Mouse (Mus musculus) heart, embryonic 13.5 days (tissue): ENCODE results near the gene Kcnh6. TPM values are rescaled to one million over a fixed set of nuclear protein-coding genes. Genes with fewer than 3 reads are reported as not detected.
"Not testable (repeated sequence)": the region's sequence is repeated elsewhere in the genome, so short reads cannot be mapped to it uniquely, and the experiment has no call there.

Experiments used
- ATAC-seq: fragments of 200-750 bp; cut with Nextera tagmentation; 2 replicates; pipeline ENCODE4 v1.8.0; 2017; ENCODE audit warnings: moderate TSS enrichment; ENCODE audit not compliant: insufficient number of reproducible peaks, low FRiP score, low TSS enrichment; ENCODE audit errors: extremely low read depth
- H3K27ac ChIP-seq: fragments of 300-500 bp; sonication (generic); replicated peaks from 2 replicates; pipeline ENCODE4 v1.5.1; 2015; ENCODE audit warnings: moderate library complexity, mild to moderate bottlenecking, inconsistent platforms
- H3K27me3 ChIP-seq: fragments of 300-500 bp; sonication (generic); replicated peaks from 2 replicates; pipeline ENCODE4 v1.6.1; 2015; ENCODE audit warnings: mild to moderate bottlenecking, inconsistent platforms
- H3K36me3 ChIP-seq: fragments of 300-500 bp; sonication (generic); 2 replicates; pipeline ENCODE4 v1.6.1; 2015; ENCODE audit warnings: mild to moderate bottlenecking, inconsistent platforms
- H3K4me1 ChIP-seq: fragments of 300-500 bp; sonication (generic); 2 replicates; pipeline ENCODE4 v1.6.1; 2015; ENCODE audit warnings: inconsistent platforms
- H3K4me2 ChIP-seq: fragments of 300-500 bp; sonication (generic); 2 replicates; pipeline ENCODE4 v1.6.1; 2015; ENCODE audit warnings: inconsistent platforms, mild to moderate bottlenecking, moderate library complexity
- H3K4me3 ChIP-seq: fragments of 300-500 bp; sonication (generic); 2 replicates; pipeline ENCODE4 v1.5.1; 2015; ENCODE audit warnings: moderate library complexity, mild to moderate bottlenecking, inconsistent platforms
- H3K9ac ChIP-seq: fragments of 300-500 bp; sonication (generic); 2 replicates; pipeline ENCODE4 v1.6.1; 2015; ENCODE audit warnings: inconsistent platforms, mild to moderate bottlenecking, moderate library complexity
- H3K9me3 ChIP-seq: fragments of 300-500 bp; sonication (generic); 2 replicates; pipeline ENCODE4 v1.6.1; 2016; ENCODE audit warnings: inconsistent platforms
- WGBS: fragments of 180-500 bp; shearing (Covaris S2); methylation state at CpG from one replicate; pipeline ENCODE4 v1.1.7; 2015; ENCODE audit warnings: mixed read lengths; 5-methylcytosine and 5-hydroxymethylcytosine counted together
- polyA plus RNA-seq: library from polyadenylated mRNA; unstranded; fragments of >200 nt; fragmentation: Nextera tagmentation; extraction: Ambion mirVana; gene quantifications from 2 replicates; pipeline ENCODE4 v1.2.1, GENCODE M21; 2015

Gene Kcnh6
- polyA plus RNA-seq, 1 experiment from 2014 or later = 0.13 TPM

DNA sequence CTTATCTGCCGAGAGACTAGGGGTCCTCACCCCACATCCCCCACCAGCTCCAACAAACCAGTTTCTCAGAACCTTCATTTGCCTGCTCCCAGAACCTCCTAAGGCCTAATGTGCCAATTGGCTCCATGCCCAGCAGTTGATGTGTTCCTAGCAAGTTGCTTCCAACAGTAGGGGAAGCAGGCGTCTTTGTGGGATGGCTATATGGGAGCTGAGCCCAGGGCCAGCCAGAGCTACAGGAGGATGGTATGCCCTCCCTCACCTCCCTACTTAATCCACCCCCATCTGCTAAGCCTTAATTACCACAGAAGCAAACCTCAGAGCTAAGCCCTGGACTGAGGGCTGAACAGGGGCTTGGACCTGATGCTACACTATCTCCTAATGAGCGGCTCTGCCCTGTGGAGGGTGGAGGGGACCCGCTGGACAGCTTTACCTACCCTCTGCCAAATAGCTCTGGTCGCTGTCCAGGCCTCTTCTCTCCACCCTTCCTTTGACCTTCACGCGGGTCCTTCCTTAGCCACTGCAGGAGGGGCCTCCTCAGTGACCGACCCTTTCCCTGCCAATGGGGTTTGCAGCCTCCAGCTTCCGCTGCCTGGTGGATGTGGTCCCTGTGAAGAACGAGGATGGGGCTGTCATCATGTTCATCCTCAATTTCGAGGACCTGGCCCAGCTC is 5.8 kb downstream of the Kcnh6 start:
- Histone ChIP-seq H3K4me1 (peaks cover 14% of the 10 kb centered on the region), H3K9ac (no peak overlapping the region), H3K4me2 (no peak overlapping the region), H3K9me3 (no peaks in the 10 kb centered on the region), H3K36me3 (no peaks in the 10 kb centered on the region), H3K27ac (no peak overlapping the region), H3K4me3 (no peak overlapping the region), H3K27me3 (peaks cover 65% of the 10 kb centered on the region)
- 42% methylated on average over 11 of the region's 11 CpGs for WGBS
- no peak for ATAC-seq

DNA sequence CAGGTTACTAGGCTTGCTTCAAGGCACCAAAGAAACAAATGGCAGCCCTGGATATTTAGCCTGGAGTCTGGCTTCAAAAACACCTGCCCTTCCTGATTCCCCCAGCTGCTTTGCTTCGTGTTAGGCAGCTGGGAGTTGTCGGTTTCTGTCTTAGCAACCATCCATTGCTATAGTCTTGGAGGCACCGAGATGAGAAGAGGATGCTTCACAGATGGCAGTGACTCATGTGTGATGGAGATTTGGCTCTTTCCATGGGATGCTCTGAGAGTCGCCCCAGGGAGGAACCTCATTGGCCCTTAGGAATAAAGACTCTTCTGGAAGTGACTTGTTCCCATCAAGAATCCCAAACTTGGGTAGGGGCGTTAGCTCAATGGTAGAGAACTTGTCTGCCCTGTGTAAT is 8.5 kb downstream of the Kcnh6 start:
- no peak for ATAC-seq
- H3K9me3 ChIP-seq = no peaks in the 10 kb centered on the region
- peaks cover 24% of the 10 kb centered on the region for H3K4me1 ChIP-seq
- peaks cover 65% of the 10 kb centered on the region for H3K27me3 ChIP-seq
- H3K36me3 ChIP-seq = no peaks in the 10 kb centered on the region
- no peak overlapping the region for H3K4me3 ChIP-seq
- 69% methylated on average over 5 of the region's 5 CpGs for WGBS
- H3K4me2 ChIP-seq = no peak overlapping the region
- no peak overlapping the region for H3K9ac ChIP-seq
- no peak overlapping the region for H3K27ac ChIP-seq

DNA sequence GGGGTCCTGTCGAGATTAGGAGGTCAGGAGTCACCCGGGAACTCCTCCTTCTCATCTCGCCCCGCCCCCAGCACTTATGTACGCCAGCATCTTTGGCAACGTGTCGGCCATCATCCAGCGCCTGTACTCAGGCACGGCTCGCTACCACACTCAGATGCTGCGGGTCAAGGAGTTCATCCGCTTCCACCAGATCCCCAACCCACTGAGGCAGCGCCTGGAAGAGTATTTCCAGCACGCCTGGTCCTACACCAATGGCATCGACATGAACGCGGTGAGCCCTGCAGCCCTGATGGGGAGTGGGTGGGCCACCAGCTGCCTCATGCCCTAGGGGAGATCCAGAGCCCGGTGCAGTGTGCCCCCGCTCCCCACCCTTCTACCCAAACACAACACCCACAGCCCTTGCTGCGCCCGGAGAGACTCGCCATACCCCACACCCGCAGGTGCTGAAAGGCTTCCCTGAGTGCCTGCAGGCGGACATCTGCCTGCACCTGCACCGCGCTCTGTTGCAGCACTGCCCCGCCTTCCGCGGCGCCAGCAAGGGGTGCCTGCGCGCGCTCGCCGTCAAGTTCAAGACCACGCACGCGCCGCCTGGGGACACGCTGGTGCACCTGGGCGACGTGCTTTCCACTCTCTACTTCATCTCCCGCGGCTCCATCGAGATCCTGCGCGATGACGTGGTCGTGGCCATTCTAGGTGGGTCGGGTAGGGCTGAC is 12.3 kb downstream of the Kcnh6 start:
- Histone ChIP-seq H3K27ac (no peak overlapping the region), H3K27me3 (peaks cover 76% of the 10 kb centered on the region)
- WGBS = 2% methylated on average over 47 of the region's 50 CpGs

DNA sequence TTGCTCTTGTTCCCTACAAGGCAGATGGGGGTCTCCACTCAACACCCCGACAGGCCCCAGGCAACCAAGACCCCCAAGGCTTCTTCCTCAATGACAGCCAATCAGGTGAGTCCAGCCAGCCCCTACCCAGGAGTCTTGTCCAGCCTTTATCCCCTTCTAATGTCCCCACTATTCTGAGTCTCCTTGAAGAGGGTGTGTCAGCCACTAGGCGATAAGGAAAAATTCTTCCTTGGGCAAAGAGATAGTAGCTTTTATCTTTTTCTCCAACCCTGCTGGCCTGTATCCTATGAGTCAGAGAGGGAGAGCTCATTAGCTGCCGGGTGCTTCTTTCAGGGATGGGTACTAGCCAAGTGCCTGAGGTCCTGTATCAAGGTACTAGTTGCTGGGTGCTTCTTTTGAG is 17.9 kb downstream of the Kcnh6 start:
- no peaks in the 10 kb centered on the region for H3K36me3 ChIP-seq
- H3K4me2 ChIP-seq = no peak overlapping the region
- H3K4me1 ChIP-seq = no peaks in the 10 kb centered on the region
- 43% methylated on average over 3 of the region's 3 CpGs for WGBS
- H3K27me3 ChIP-seq = peaks cover 38% of the 10 kb centered on the region
- no peak overlapping the region for H3K9ac ChIP-seq
- no peak overlapping the region for H3K4me3 ChIP-seq
- ATAC-seq = no peak
- H3K27ac ChIP-seq = no peak overlapping the region
- H3K9me3 ChIP-seq = no peaks in the 10 kb centered on the region

More for the DNA sequence above, 12.3 kb downstream of the Kcnh6 start:
- Histone ChIP-seq H3K9me3 (no peaks in the 10 kb centered on the region), H3K4me1 (peaks cover 10% of the 10 kb centered on the region), H3K9ac (peak overlapping the region; percentile 47), H3K4me3 (peak overlapping the region; percentile 42), H3K4me2 (peak overlapping the region; percentile 70), H3K36me3 (no peaks in the 10 kb centered on the region)
- no peak for ATAC-seq

GRCm38 (mm10) chr11:106026465-106027151 is 18.7 kb downstream of the Kcnh6 start:
- no peaks in the 10 kb centered on the region for H3K4me1 ChIP-seq
- 22% methylated on average over 11 of the region's 11 CpGs for WGBS
- no peaks in the 10 kb centered on the region for H3K9me3 ChIP-seq
- no peak overlapping the region for H3K4me3 ChIP-seq
- peaks cover 30% of the 10 kb centered on the region for H3K27me3 ChIP-seq
- H3K36me3 ChIP-seq = no peaks in the 10 kb centered on the region
- no peak overlapping the region for H3K27ac ChIP-seq
- no peak overlapping the region for H3K4me2 ChIP-seq
- no peak overlapping the region for H3K9ac ChIP-seq
- no peak for ATAC-seq

GRCm38 (mm10) chr11:106027607-106028006 is 19.7 kb downstream of the Kcnh6 start:
- no peaks in the 10 kb centered on the region for H3K9me3 ChIP-seq
- H3K27ac ChIP-seq = no peak overlapping the region
- WGBS = 86% methylated on average over 5 of the region's 5 CpGs
- H3K9ac ChIP-seq = no peak overlapping the region
- no peaks in the 10 kb centered on the region for H3K4me1 ChIP-seq
- no peak for ATAC-seq
- H3K27me3 ChIP-seq = peaks cover 20% of the 10 kb centered on the region
- no peaks in the 10 kb centered on the region for H3K36me3 ChIP-seq
- H3K4me2 ChIP-seq = no peak overlapping the region
- H3K4me3 ChIP-seq = no peak overlapping the region

DNA sequence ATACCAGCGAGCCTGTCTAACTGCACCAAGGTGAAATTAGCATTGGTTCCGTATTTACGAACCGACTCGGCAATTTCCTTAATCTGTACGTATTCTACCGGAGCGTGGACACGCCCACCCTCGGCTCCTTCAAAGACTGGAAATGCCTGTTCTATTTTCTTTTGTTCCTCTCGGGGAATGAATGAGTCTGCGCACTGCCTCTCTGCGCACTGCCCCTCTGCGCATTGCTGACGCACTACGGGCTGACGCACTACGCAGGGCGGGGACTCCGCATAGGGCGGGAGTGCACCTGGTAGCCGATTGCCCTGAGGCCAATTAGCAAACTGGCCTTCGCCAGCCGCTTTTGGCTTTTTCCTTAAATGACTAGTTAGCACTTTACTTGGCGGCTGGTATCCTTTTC is 24.1 kb downstream of the Kcnh6 start:
- peak overlapping the region; percentile 73 for H3K9ac ChIP-seq
- not testable (repeated sequence) for H3K27ac ChIP-seq, H3K9me3 ChIP-seq, H3K36me3 ChIP-seq, ATAC-seq, H3K4me1 ChIP-seq, H3K27me3 ChIP-seq
- peak overlapping the region; percentile 49 for H3K4me3 ChIP-seq
- peak overlapping the region; percentile 52 for H3K4me2 ChIP-seq
- WGBS = 40% methylated on average over 12 of the region's 25 CpGs

DNA sequence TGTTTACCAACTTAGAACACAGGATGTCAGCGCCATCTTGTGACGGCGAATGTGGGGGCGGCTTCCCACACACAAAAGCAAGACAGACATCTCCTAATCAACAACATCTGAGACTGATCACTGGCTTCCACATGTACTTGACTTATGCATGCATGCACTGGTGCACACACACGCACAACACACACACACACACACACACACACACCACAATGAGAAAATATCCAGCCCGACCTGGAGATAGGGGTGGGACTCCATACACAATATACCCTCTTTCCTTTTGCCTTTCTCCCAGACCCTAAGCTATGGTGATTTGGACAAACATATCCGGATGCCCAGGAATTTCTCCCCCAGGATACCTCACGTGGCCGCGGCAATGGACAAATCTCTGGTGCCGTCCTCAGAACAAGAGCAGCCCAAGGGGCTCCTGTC is 25.6 kb downstream of the Kcnh6 start:
- WGBS = 35% methylated on average over 11 of the region's 11 CpGs
- Histone ChIP-seq H3K36me3 (no peaks in the 10 kb centered on the region), H3K27ac (peak overlapping the region; percentile 75), H3K9me3 (no peaks in the 10 kb centered on the region), H3K27me3 (no peaks in the 10 kb centered on the region), H3K4me1 (peaks cover 20% of the 10 kb centered on the region), H3K4me2 (peak overlapping the region; percentile 56), H3K4me3 (peak overlapping the region; percentile 28), H3K9ac (peak overlapping the region; percentile 65)
- ATAC-seq = no peak

- ATAC-seq = no peak
- Histone ChIP-seq H3K27me3 (no peaks in the 10 kb centered on the region), H3K4me2 (no peak overlapping the region), H3K9ac (no peak overlapping the region), H3K9me3 (no peaks in the 10 kb centered on the region), H3K27ac (no peak overlapping the region), H3K36me3 (peaks cover 6% of the 10 kb centered on the region; the same call in 1 of the 2 replicates), H3K4me1 (peaks cover 33% of the 10 kb centered on the region), H3K4me3 (no peak overlapping the region)
- 77% methylated on average over 9 of the region's 9 CpGs for WGBS
Observed at GRCm38 (mm10) chr11:106034986-106035385, 27.1 kb downstream of the Kcnh6 start.

DNA sequence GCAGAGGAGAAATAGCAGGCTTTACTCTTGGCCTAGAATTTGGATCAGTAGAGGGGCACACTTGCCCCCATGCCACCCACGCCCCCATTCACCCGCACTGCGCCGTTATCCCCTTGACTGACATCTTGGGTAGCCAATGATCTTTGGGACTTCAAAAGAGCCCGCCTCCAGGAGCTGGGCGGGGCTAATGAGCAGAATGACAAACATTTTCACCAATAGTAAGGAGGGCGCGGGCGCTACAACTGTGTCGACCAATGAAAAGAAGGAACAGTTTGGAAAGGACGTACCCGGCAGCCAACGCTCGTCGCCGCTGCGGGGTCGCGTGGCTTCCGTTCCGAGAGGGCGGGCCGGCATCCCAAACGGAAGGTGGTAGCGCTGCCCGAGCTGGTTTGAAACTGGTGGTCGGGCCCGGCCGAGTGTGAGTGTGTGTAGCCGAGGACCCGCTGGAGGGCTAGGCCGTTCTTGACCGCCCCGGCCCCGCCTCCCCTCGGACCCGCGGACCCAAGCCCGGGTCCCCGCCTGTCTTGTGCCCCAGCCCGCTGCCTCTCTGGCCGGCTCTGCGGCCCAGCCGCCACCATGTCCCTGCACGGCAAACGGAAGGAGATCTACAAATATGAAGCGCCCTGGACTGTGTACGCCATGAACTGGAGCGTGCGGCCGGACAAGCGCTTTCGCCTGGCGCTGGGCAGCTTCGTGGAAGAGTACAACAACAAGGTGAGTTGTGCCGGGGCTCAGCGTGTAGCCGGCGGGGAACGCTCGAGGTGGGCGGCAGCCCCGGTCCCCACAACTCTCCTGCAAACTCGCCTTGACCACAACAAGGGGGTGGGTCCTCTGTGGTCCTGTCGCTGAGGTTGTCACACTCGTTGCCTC is 28.9 kb downstream of the Kcnh6 start, which contains the start of gene Dcaf7:
Gene Dcaf7, plus strand, starts transcription at position 325 of the 870 bp plus-strand sequence.
- no peaks in the 10 kb centered on the region for H3K9me3 ChIP-seq
- H3K36me3 ChIP-seq = peaks cover 6% of the 10 kb centered on the region; the same call in 1 of the 2 replicates
- peaks cover 33% of the 10 kb centered on the region for H3K4me1 ChIP-seq
- H3K27ac ChIP-seq = peak within 1 kb of the TSS; percentile 89
- peak within 1 kb of the TSS; percentile 93 for H3K9ac ChIP-seq
- peak within 1 kb of the TSS; percentile 96 for H3K4me2 ChIP-seq
- under 1% methylated on average over 66 of the region's 66 CpGs for WGBS
- peak; percentile 98 for ATAC-seq
- peak within 1 kb of the TSS; percentile 90 for H3K4me3 ChIP-seq
- H3K27me3 ChIP-seq = no peaks in the 10 kb centered on the region

DNA sequence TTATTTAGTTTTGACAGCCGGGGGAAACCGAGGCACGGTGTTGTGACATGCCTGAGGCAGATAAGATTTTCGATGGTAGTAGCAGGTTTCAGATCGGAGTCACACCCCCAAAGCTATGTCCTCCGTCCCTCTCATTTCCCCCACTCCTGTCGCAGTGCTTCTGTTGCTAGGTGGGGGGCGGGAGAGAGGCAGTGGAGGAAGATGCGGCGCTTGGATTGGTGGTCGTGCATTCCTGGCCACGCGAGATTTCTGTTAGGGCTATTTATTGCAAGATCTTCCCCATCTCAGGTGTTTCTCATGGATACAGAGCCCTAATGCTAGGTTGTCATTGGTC is 29.5 kb downstream of the Kcnh6 start:
- ATAC-seq = no peak
- H3K36me3 ChIP-seq = peaks cover 6% of the 10 kb centered on the region; the same call in 1 of the 2 replicates
- H3K4me2 ChIP-seq = peak overlapping the region; percentile 96
- peaks cover 33% of the 10 kb centered on the region for H3K4me1 ChIP-seq
- peak overlapping the region; percentile 93 for H3K9ac ChIP-seq
- 0% methylated on average over 13 of the region's 13 CpGs for WGBS
- H3K9me3 ChIP-seq = no peaks in the 10 kb centered on the region
- H3K27ac ChIP-seq = peak overlapping the region; percentile 89
- no peaks in the 10 kb centered on the region for H3K27me3 ChIP-seq
- peak overlapping the region; percentile 90 for H3K4me3 ChIP-seq
